Mouse (Mus musculus): Measurements from ENCODE around the gene Gpr55.

GRCm38 (mm10) chr1:85899388-85899761 is 61.4 kb downstream of the Gpr55 start:
- TF ChIP-seq CTCF (IDR thresholded peaks at IDR 0.05; ENCODE audit: low read depth, low read length) (peak; percentile 26; the same call in 1 of the 2 replicates), POLR2A (IDR thresholded peaks at IDR 0.05; ENCODE audit: borderline replicate concordance, low read depth, low read length) (no peak)

Data from bone marrow macrophage, adult 2 months (primary cell).